Mouse (Mus musculus) erythroblast, embryonic 14.5 days (primary cell): ENCODE measurements around the gene Inafm2.

Source experiments
- GATA1 ChIP-seq: IDR thresholded peaks from 2 replicates; pipeline ENCODE4 v1.6.1; 2012; ENCODE audit warnings: low read length, inconsistent platforms, mixed read lengths
- TAL1 ChIP-seq: IDR thresholded peaks from 3 replicates; pipeline ENCODE4 v1.6.1; 2012; ENCODE audit warnings: low read length, inconsistent platforms, mixed read lengths

GRCm38 (mm10) chr2:118744621-118745020, 937 bp upstream of the Inafm2 start:
- no peak for TF ChIP-seq GATA1
- TF ChIP-seq TAL1: no peak
